Mouse (Mus musculus) lung, embryonic 16.5 days (tissue): ENCODE results near the gene Adora2a. TPM values are rescaled to one million over a fixed set of nuclear protein-coding genes. Genes with fewer than 3 reads are reported as not detected.
A peak's percentile ranks its signal among the peaks of the same experiment; 100 is the strongest.

ENCODE experiments used
- ATAC-seq: fragments of 200-750 bp; cut with Nextera tagmentation; 2 replicates; pipeline ENCODE4 v1.8.0; 2017; ENCODE audit warnings: low read depth, mild to moderate bottlenecking, moderate library complexity
- H3K27ac ChIP-seq: fragments of 300-500 bp; sonication (generic); 2 replicates; pipeline ENCODE4 v1.5.1; 2014; ENCODE audit warnings: mild to moderate bottlenecking, control low read depth, low read length
- H3K27me3 ChIP-seq: fragments of 300-500 bp; sonication (generic); 2 replicates; pipeline ENCODE4 v1.6.1; 2014; ENCODE audit warnings: low read depth, low read length, mixed read lengths; ENCODE audit not compliant: control insufficient read depth, insufficient read depth
- H3K36me3 ChIP-seq: fragments of 300-500 bp; sonication (generic); 2 replicates; pipeline ENCODE4 v1.6.1; 2014; ENCODE audit warnings: low read length; ENCODE audit not compliant: control insufficient read depth, insufficient read depth
- H3K4me1 ChIP-seq: fragments of 300-500 bp; sonication (generic); replicated peaks from 2 replicates; pipeline ENCODE4 v1.6.1; 2014; ENCODE audit warnings: low read length, mixed read lengths; ENCODE audit not compliant: control insufficient read depth, insufficient read depth
- H3K4me2 ChIP-seq: fragments of 300-500 bp; sonication (generic); 2 replicates; pipeline ENCODE4 v1.6.1; 2014; ENCODE audit warnings: low read depth, low read length, control low read depth
- H3K4me3 ChIP-seq: fragments of 300-500 bp; sonication (generic); 2 replicates; pipeline ENCODE4 v1.5.1; 2014; ENCODE audit warnings: mild to moderate bottlenecking, low read length, control low read depth
- H3K9ac ChIP-seq: fragments of 300-500 bp; sonication (generic); 2 replicates; pipeline ENCODE4 v1.6.1; 2014; ENCODE audit warnings: low read length, control low read depth
- H3K9me3 ChIP-seq: fragments of 300-500 bp; sonication (generic); 2 replicates; pipeline ENCODE4 v1.6.1; 2016; ENCODE audit warnings: low read length; ENCODE audit not compliant: control insufficient read depth
- WGBS: fragments of 180-500 bp; shearing (Covaris S2); extraction: QIAGEN DNeasy Blood & Tissue Kit; methylation state at CpG from one replicate; pipeline ENCODE4 v1.1.7; 2014; 5-methylcytosine and 5-hydroxymethylcytosine counted together
- polyA plus RNA-seq: library from polyadenylated mRNA; unstranded; fragments of >200 nt; fragmentation: Nextera tagmentation; extraction: Ambion mirVana; gene quantifications from 2 replicates; pipeline ENCODE4 v1.2.1, GENCODE M21; 2015

Adora2a gene
- polyA plus RNA-seq, 1 experiment from 2014 or later: 8.9 TPM

GRCm38 (mm10) chr10:75303324-75304048, 13.2 kb upstream of the Adora2a start:
- H3K9me3 ChIP-seq: no peaks in the 10 kb centered on the region
- H3K27ac ChIP-seq: no peak overlapping the region; the same call in 1 of the 2 replicates
- WGBS: 74% methylated on average over 8 of the region's 8 CpGs
- H3K4me2 ChIP-seq: no peak overlapping the region
- H3K4me3 ChIP-seq: no peak overlapping the region
- H3K4me1 ChIP-seq: no peaks in the 10 kb centered on the region; the same call in 1 of the 2 replicates
- no peak overlapping the region for H3K9ac ChIP-seq
- ATAC-seq: no peak
- H3K36me3 ChIP-seq: peaks cover 21% of the 10 kb centered on the region
- H3K27me3 ChIP-seq: no peaks in the 10 kb centered on the region

DNA sequence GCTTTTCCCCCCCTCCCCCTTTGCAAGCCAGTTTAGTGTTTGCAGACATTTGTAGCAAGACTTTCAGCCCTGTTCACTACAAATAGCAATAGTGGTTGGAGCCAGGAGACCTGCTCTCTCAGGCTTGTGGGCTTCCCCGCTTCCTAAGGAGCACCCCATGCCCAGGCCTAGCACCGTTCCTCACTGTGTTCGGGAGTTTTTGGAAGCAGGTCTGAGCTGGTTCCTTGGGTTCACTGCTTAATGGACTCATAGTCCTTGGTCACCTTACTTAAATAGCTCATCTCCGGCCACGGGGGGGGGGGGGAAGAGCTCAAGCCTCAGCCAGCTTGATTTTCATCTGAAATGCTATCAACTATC, 12.7 kb upstream of the Adora2a start:
- Histone ChIP-seq H3K4me1 (no peaks in the 10 kb centered on the region; the same call in 1 of the 2 replicates), H3K36me3 (peaks cover 26% of the 10 kb centered on the region), H3K4me2 (no peak overlapping the region), H3K4me3 (no peak overlapping the region), H3K9me3 (no peaks in the 10 kb centered on the region), H3K27ac (peak overlapping the region; percentile 45), H3K27me3 (no peaks in the 10 kb centered on the region), H3K9ac (no peak overlapping the region)
- ATAC-seq: no peak
- 78% methylated on average over 5 of the region's 5 CpGs for WGBS

- ATAC-seq: peak; percentile 39; the same call in 1 of the 2 replicates
- peak overlapping the region; percentile 45 for H3K27ac ChIP-seq
- H3K27me3 ChIP-seq: no peaks in the 10 kb centered on the region
- H3K36me3 ChIP-seq: peaks cover 26% of the 10 kb centered on the region
- H3K4me2 ChIP-seq: no peak overlapping the region
- no peak overlapping the region for H3K4me3 ChIP-seq
- no peaks in the 10 kb centered on the region; the same call in 1 of the 2 replicates for H3K4me1 ChIP-seq
- H3K9ac ChIP-seq: no peak overlapping the region
- WGBS: 57% methylated on average over 6 of the region's 6 CpGs
- no peaks in the 10 kb centered on the region for H3K9me3 ChIP-seq
Measured at GRCm38 (mm10) chr10:75304413-75304812, 12.3 kb upstream of the Adora2a start.

DNA sequence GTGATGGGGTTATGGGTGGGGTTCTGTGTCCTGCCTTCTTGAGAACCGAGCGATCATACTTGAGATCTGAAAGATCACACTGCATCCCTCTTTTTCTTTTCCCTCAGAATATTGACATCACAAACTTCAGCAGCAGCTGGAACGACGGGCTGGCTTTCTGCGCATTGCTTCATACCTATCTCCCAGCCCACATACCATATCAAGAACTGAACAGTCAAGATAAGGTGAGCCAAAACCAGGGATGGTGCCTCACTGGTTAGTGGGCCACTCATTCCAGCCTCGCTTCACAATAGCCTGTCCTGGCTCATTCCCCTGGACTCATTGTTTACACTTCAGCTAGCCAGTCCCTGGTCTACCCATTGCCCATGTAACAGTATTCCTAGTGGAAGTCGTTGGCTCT, 9.5 kb upstream of the Adora2a start:
- Histone ChIP-seq H3K4me3 (no peak overlapping the region), H3K4me2 (no peak overlapping the region), H3K27me3 (no peaks in the 10 kb centered on the region), H3K27ac (no peak overlapping the region), H3K9ac (no peak overlapping the region), H3K4me1 (no peaks in the 10 kb centered on the region), H3K36me3 (peaks cover 24% of the 10 kb centered on the region), H3K9me3 (no peaks in the 10 kb centered on the region)
- 87% methylated on average over 7 of the region's 7 CpGs for WGBS
- no peak for ATAC-seq

DNA sequence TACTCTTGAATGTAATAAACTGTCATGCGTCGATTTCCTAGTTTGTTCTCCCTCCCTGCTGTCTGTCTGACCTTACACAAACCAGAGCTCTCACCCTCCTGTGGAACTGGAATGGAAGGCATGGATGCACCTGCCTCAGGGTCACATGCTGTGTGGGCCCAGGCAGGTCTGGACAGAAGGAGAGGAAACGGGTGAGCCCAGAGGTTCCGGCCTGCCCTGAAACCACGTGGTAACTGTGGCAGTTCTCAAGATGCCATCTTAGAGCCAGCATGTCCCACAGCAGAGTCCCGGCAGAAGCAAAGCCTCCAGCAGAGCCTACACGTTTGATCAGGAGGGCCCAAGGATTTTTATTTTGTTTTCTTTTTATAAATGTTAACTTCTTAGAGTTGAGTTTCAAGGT, 4.3 kb upstream of the Adora2a start:
- no peak overlapping the region for H3K4me2 ChIP-seq
- H3K27me3 ChIP-seq: no peaks in the 10 kb centered on the region
- H3K4me3 ChIP-seq: no peak overlapping the region
- WGBS: 78% methylated on average over 7 of the region's 7 CpGs
- H3K36me3 ChIP-seq: peaks cover 21% of the 10 kb centered on the region
- no peak for ATAC-seq
- H3K9ac ChIP-seq: no peak overlapping the region
- H3K4me1 ChIP-seq: peaks cover 24% of the 10 kb centered on the region
- H3K9me3 ChIP-seq: no peaks in the 10 kb centered on the region
- no peak overlapping the region for H3K27ac ChIP-seq

DNA sequence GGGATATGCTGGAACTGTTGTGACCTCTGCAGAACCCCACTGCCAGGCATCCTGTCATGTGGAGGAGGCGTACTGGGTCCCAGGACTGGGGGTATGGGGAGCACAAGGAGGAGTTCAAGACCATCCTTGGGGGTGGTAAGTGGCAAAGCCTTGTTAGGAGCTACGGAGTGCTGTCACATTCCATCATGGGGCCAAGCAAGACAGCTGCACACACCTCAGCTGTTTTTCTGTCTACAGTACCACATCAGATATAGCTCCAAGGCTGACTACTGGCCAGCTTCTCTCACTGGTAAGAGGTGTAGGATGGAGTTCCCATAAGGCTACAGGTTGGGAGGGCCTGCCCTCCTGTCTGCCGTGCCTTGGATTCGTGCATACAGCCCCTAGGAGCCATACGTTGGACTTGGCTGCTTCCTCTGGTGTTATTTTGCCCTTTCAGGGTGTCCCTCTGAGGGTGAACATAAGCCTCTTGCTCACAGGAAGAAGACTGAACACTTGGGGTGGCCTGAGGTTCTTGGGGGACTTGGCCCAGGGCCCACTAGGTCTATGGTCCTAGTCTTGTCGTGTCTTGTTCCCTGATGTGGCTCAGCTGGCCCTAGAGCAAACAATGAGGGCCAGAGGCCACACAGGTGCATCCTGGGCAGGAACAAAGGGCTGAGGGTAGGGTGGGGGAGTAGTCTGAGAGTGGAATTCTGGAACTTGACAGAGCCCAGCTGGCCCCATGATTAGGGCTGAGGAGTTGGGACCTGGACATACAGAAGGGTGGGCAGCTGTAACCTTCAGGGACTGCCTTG, 2.3 kb upstream of the Adora2a start:
- peaks cover 24% of the 10 kb centered on the region for H3K4me1 ChIP-seq

GRCm38 (mm10) chr10:75315756-75316155, 921 bp upstream of the Adora2a start:
- H3K4me2 ChIP-seq: no peak overlapping the region
- no peaks in the 10 kb centered on the region; the same call in 1 of the 2 replicates for H3K36me3 ChIP-seq
- H3K9ac ChIP-seq: no peak overlapping the region
- no peak overlapping the region for H3K27ac ChIP-seq
- H3K27me3 ChIP-seq: peaks cover 6% of the 10 kb centered on the region; the same call in 1 of the 2 replicates
- H3K4me1 ChIP-seq: peaks cover 24% of the 10 kb centered on the region
- H3K4me3 ChIP-seq: no peak overlapping the region
- WGBS: 72% methylated on average over 8 of the region's 8 CpGs
- no peaks in the 10 kb centered on the region for H3K9me3 ChIP-seq
- no peak for ATAC-seq

More for the DNA sequence above, 2.3 kb upstream of the Adora2a start:
- Histone ChIP-seq H3K9me3 (no peaks in the 10 kb centered on the region), H3K9ac (no peak overlapping the region), H3K36me3 (peaks cover 7% of the 10 kb centered on the region; the same call in 1 of the 2 replicates), H3K27ac (peak overlapping the region; percentile 48), H3K27me3 (peaks cover 6% of the 10 kb centered on the region; the same call in 1 of the 2 replicates), H3K4me2 (no peak overlapping the region), H3K4me3 (no peak overlapping the region)
- peak; percentile 41 for ATAC-seq
- WGBS: 43% methylated on average over 6 of the region's 6 CpGs

DNA sequence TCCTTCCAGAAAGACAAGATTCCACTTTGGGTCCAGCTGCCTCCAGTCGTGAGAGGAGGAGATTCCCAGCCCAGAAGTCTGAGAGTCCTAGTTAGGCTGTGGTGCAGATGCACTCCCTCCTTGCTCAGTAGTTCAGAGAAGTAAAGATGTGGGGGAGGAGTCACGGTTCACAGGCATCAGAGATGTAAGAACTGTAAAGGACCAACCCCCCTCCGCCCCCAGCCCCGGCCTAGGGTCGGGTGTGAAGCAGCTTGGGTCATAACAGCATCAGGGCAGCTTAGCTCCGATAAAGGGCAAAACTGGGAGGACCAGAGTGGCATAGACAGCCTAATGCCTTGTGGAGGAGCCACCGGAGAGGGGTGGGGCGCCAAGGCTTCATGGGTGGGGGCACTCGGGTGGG, 205 bp upstream of the Adora2a start:
- no peaks in the 10 kb centered on the region; the same call in 1 of the 2 replicates for H3K36me3 ChIP-seq
- 3% methylated on average over 9 of the region's 9 CpGs for WGBS
- peak overlapping the region; percentile 68 for H3K9ac ChIP-seq

More for the DNA sequence above, 205 bp upstream of the Adora2a start:
- Histone ChIP-seq H3K4me1 (peaks cover 24% of the 10 kb centered on the region), H3K4me3 (peak overlapping the region; percentile 57), H3K27me3 (peaks cover 6% of the 10 kb centered on the region; the same call in 1 of the 2 replicates), H3K9me3 (no peaks in the 10 kb centered on the region), H3K4me2 (peak overlapping the region; percentile 81), H3K27ac (no peak overlapping the region)
- peak; percentile 34 for ATAC-seq
